Mouse (Mus musculus) right cerebral cortex, postnatal 10 days (tissue): ENCODE measurements around the gene Ppp1r12b.

Source experiments
- DNase-seq, 2 experiments: peaks; one replicate each; pipeline ENCODE4 v3.0.0; 2021; ENCODE audit warnings: low spot score in 2 of 2

The Ppp1r12b gene

DNA sequence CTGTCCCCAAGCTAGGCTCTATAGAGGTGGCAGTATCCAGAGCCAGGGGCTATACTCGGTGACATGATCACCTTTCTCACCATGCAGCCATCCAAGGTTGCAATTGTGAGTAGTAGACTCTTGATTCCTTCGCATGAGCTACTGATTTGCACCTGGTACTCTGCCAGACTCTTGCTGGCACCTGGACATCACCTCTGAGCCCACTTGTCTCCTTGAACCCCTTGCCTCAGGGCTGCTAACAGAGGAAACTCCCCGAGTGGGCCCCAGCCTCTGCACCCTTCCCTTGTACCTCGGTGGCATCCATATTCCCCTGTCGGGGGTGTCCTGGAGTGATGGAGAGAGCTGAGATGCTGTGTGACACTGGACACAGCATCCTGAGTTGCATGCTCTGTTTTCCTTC is 234.3 kb downstream of the Ppp1r12b start:
- no peak for DNase-seq

DNA sequence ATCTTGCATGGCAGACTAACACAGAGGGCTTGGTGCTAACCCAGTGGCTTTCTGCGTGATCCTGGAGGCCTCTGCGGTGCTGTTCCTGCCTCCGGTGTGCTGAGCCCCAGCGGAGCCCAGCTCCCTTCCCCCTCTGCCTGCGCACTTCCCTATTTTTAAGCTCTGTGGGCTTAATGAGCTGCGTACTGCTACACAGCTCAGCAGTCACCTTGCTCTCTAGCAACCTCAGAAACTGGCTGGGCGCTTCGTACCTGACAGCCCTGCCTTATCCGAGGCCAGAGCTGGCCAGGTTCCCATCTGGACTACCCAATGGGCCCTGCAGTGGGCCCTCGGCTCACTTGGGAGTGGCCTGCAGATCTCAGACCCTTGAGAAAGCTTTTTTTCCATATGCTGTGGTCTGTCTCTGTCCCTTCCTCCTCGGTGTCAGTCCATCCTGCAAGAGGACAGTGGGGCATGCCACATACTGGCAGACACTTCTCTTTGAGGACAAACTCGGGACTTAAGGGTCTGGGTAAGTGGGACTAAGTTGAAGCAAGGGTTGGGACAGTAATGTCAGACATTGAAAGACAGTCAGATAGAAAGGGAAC is 235.9 kb downstream of the Ppp1r12b start:
- peak in 1 of 2 experiments; percentile 54 for DNase-seq

DNA sequence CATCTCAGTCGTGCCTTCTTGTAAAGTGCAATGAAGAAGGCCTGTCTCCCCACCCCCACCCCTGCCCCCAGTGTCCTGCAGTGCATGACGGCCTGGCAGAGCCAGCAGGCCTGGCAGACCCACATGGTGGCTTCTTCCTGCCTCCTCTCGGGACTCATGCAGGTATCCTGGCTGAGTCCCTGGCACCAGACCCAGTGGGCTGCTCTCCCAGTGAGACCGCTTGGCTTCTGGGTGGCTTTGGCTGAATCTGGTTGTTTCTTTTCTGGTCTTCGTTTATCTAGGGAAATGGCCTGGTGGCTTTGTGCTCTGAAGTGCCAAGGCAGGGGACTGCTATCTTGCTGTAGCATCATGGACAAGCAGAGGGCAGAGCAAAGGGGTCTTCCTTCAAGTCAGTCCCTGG is 240.7 kb downstream of the Ppp1r12b start:
- DNase-seq, result no peak

DNA sequence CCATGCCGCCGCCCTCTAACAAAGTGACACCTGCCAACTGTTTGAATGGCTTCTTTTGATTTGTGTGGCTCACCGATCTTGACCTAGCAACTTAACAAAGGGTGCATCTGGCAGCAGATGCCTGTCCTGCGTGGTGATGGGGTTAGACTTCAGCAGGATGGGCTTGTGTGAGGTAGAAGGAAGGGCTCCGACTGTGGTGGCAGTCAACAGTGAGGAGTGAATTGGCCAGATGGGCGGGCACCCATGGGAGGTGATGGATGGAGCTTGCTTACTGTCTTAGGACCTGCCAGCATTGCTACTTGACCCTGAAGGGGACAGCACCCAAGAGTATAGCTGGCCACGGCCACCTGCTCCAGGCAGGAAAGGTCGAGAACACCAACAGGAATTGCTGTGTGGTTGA is 241.6 kb downstream of the Ppp1r12b start:
- no peak for DNase-seq

DNA sequence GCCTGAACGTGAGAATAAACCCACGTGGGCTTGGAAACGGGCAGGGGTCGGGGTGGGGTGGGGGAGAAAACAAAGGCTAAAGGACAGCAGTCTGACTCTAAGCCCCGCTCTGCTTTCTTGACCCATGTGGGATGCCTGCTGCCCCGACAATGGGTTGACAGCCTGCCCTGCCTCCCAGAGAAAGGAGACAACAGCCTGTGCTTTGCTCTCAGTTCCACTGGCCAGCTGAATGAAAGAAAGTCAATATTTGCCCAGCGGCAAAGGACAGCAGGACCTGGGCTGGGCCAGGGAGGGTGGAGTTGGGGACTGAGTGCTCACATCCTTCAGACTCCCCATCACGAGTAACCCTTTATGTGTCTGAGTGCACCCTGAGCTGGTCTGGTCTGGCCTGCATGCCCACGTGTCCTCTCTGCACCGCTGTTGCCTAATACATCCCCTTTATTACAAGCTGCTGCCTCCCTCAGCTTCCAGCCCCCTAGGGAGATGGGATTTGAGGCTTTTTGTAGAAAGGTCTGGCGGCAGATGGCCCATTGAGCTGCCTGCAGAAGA is 242.2 kb downstream of the Ppp1r12b start:
- DNase-seq, result no peak

DNA sequence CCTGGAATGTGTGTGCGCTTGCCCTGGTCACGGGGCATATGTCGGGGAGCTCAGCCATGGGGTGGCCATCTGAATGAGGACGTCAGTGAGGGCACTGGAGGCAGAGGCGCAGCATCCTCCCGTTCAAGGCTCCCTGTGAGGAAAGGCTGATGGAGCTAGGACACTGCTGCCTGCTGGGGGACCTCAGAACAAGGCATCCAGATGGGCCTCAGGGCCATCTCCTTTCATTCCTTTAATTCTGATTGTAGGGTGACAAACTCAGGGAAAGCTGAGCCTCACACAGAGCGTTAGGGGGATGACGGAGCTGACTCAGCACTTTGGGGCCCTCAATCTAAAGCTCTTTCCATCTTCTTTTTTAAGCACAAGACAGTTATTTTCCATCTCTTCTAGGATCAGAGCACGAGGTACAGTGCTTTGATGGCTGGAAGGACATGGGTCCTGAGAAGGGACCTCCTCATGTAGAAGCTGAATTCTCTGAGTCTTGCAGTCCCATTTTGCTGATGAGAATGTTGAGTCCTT is 242.9 kb downstream of the Ppp1r12b start:
- no peak for DNase-seq

DNA sequence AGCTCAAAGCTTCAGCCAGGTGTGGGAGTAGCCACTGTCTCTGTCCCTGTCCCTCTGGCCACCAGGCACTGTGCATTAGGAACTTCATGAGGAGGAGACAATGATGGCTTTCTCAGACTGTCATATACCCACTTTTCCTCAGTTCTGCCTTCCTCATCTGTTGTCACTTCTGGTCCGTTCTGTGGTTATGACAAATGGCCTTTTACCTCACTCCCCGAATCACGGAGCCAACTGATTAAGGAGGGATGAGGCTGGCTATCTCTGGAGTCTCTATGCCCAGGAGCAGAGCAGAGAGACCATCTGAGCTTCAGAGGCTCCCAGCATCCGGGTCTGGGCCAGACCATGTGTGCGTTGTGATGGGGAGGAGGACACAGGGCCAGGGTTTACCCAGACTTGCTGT is 244.1 kb downstream of the Ppp1r12b start:
- DNase-seq, result no peak

DNA sequence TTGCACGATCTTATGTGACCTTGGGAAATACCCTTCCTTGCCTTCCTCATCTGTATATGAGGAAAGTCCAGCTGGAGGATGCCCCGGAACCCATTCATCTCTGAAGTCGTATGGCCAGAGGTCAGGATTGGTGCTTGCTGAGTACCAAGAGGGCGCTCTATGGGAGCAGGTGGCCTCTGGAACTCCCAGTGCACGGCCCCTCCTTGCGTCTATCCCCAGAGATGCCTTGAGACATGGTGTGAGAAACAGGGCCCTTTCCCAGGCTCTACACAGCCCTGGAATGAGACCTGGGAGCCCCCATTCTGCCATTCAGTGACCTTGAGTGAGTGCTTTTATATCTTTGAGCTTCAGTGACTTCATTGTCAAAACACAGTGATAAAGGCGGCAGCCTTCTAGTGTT is 244.7 kb downstream of the Ppp1r12b start:
- no peak for DNase-seq

DNA sequence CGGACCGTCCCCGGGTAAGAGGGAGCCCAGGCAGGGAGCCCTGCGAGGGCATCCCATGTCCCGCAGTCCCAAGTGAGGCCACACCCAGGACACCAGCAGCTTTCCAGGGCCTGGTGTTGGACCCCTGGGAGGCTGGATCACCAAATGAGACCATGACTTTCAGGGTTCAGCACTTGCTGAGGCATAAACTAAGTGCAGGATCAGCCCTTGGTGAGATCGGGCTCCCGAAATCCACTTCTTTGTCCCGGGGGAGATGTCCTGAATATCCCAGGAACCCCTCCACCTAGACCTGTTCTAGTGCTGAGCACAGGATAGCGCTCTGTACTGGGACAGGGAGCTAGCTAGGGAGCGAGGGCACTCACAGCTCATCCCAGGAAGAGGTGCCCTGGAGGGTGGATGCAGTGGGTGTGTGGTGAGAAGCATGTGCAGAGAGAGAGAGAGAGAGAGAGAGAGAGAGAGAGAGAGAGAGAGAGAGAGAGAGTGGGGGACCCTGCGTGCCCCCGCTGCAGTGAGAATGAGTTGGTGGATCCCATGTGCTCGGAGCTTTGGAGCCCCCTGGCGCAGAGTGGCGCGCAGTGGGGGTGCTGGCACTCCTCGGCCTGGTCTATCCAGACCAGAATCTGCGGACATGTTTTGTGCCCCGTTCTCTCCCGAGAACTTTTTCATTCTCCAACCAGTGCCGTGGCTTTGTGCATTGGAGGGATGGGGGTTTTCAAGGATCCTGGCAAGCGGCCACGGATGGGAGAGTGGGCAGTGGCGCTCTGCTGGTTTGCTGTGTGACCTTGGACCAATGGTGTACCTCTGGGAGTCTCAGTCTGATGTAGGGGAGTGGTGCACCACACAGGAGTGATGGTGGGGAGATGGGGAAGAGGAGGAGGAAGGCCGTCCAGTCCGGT is 246.1 kb downstream of the Ppp1r12b start:
- DNase-seq, result peak in 1 of 2 experiments; percentile 46

DNA sequence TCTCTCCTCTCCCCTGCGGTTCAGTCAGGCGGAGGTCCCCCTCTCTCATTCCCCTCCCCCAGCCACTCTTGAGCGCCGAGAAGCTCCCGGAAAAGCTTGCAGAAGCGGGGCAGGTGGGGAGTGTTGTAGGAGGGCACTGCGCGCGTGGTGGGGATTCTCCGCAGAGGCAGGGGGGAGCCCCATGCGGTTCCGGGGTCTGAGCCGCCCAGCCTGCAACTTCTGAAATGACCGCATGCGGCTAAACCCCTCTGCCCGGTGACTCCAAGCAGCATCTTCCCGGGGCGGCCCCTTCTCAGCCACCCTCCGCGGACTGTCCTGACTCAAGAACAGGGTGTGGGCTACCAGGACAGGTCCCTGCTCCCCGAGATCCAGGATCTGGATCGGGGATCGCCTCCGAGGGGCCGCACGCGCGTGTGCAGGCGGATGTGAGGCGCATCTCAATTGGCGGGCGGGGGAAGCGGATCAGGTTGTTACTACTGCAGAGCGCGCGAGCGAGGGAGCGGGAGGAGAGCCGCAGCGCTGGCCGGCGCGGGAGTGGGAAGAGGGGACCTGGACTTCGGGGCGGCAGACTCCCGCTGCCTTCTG is 246.8 kb downstream of the Ppp1r12b start:
- DNase-seq, result peak; percentile 68 to 76

DNA sequence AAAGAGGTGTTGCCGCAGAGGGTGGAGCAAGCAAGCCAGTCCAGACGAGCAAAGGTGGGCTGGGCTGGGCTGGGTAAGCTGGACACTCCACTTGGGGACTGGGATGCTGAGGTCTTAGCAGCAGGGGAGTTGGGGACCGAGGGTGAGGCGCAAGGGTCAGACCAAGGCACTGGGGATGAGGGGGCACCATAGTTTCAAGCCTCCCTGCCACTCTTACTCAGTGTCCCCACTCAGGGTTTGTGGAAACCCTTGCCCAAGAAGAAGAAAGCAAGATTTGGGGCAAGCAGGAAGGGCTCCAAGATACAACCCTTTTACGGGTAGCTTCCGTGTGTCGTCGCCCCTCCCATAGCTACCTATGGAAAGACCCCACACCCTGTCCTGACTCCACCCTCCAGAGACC is 247.5 kb downstream of the Ppp1r12b start:
- no peak for DNase-seq

DNA sequence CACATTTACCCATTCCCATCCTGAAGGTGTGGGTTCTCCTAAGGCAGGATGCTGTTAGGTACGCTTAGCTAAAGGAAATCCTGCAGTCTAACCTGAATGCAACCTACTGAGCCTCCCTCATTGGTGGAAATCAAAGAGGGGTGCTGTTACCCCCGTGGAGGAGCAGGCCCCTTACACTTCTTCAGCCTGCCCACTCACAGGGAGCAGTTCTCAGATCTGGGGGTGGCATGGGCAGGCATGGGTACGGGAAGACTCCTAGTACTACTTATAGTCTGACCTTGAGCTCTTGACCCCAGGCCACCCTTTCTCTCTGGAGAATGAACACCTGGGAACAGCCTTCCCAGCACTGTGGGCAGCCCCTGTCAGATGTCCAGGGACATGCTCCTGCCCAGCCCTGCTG is 248.2 kb downstream of the Ppp1r12b start:
- no peak for DNase-seq

DNA sequence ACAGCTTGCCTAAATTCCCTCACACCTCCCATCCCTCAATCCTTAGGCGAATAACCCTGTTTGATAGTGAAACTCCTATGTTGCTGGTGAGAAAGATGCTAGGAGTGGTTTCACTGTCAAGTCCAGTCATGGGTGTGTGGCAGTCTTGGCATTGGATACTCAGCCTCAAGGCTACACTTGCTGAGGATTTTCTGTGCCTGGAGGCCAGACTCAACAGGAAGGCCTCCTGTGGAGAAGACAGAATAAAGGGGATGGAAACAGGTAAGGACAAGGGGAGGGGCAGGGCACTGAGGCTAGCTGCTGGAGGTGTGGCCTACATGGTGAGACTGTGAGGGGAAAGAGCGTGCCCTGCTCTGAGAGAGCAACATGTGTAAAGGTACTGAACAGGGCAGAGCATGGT is 249.2 kb downstream of the Ppp1r12b start:
- DNase-seq, result no peak
